In genomic region chr8:110605401-110606015, GRCm38 (mm10) we compare ENCODE assay signal across 21 mouse cellular contexts. TPM values are rescaled to one million over a fixed set of nuclear protein-coding genes. Genes with fewer than 3 reads are reported as not detected.
DNase-seq lines count a peak whose midpoint lies in the region; ATAC-seq and TF ChIP-seq lines count a peak whose summit lies in the region.
"Had no signal": no experiment of that assay in that cellular context is flagged by ENCODE, and none has a peak within 500 bp of the region (broad histone marks: within the 10 kb centered on the region; RNA-seq: fewer than 3 reads in every experiment).

No protein-coding gene starts in this region.

- no peaks in the 10 kb centered on the region for H3K27me3 ChIP-seq in ES-Bruce4 (ENCODE audit: control insufficient read depth, insufficient read depth, low read length, poor library complexity, severe bottlenecking)
- peaks cover 13% of the 10 kb centered on the region for H3K27me3 ChIP-seq in liver, embryonic 12.5 days (replicated peaks)
- 0 out of 2 replicates have a peak, but pooled peaks cover 3% of the 10 kb centered on the region for H3K27me3 ChIP-seq in midbrain, postnatal 0 days (ENCODE audit: insufficient read depth, low read length)
- H3K27me3 ChIP-seq: forebrain, embryonic 15.5 days; neural tube, embryonic 12.5 days had no signal

- WGBS in liver, embryonic 12.5 days (ENCODE audit: insufficient replicate concordance) = 42% methylated on average over 6 of the region's 6 CpGs
- WGBS in midbrain, postnatal 0 days = 52% methylated on average over 6 of the region's 6 CpGs

- peak overlapping the region; percentile 78 for H3K27ac ChIP-seq in ES-Bruce4 (ENCODE audit: insufficient read depth, low read length)
- peak overlapping the region; percentile 48; the same call in 1 of the 2 replicates for H3K27ac ChIP-seq in ES-E14 (ENCODE audit: insufficient read depth, low read depth, low read length, poor library complexity, severe bottlenecking)
- H3K27ac ChIP-seq in liver, embryonic 12.5 days = no peak overlapping the region
- H3K27ac ChIP-seq in midbrain, postnatal 0 days (ENCODE audit: low read depth, low read length) = no peak overlapping the region
- H3K27ac ChIP-seq: forebrain, embryonic 15.5 days; limb, embryonic 10.5 days; midbrain, embryonic 10.5 days; neural tube, embryonic 12.5 days had no signal

- H3K36me3 ChIP-seq in ES-Bruce4 (ENCODE audit: control insufficient read depth, insufficient read depth, low read length, poor library complexity, severe bottlenecking) (no peaks in the 10 kb centered on the region), ES-E14 (ENCODE audit: control insufficient read depth, insufficient read depth, low read length, poor library complexity, severe bottlenecking) (no peaks in the 10 kb centered on the region)
- no peaks in the 10 kb centered on the region for H3K36me3 ChIP-seq in liver, embryonic 12.5 days
- H3K36me3 ChIP-seq in midbrain, postnatal 0 days (ENCODE audit: insufficient read depth, low read length) = no peaks in the 10 kb centered on the region
- H3K36me3 ChIP-seq: forebrain, embryonic 15.5 days; limb, embryonic 10.5 days; midbrain, embryonic 10.5 days; neural tube, embryonic 12.5 days had no signal

- in situ Hi-C loops in ES-E14 (cut with MboI; ENCODE audit: low sequenced_read_pairs in 2 of 2, unreplicated experiment in 2 of 2) = no loop called here

- DNase-seq in heart, adult 9 months (ENCODE audit: low spot score in 2 of 2) = peak; percentile 23 to 36
- DNase-seq in heart, postnatal 4 days = no peak
- DNase-seq in ES-E14 (ENCODE audit: low read depth, low spot score) = no peak
- peak; percentile 32 for DNase-seq in brain, adult 2 months (ENCODE audit: low read depth, low spot score)
- DNase-seq in midbrain, postnatal 0 days (ENCODE audit: low spot score) = no peak
- DNase-seq: adrenal gland, postnatal 25 days; cerebellum, adult 11 months; kidney, adult 9 months; kidney, postnatal 14 days; liver; lung, adult 18-20 months; lung, postnatal 10 days; thymus, postnatal 14 days had no signal

- TF ChIP-seq CTCF in ES-Bruce4 (IDR thresholded peaks at IDR 0.05; ENCODE audit: low read depth, low read length) = no peak
- no peak for TF ChIP-seq CTCF in midbrain, postnatal 0 days (IDR thresholded peaks at IDR 0.05)

- H3K9ac ChIP-seq in ES-Bruce4 (ENCODE audit: low read depth, poor library complexity, severe bottlenecking) = no peak overlapping the region
- H3K9ac ChIP-seq in ES-E14 (ENCODE audit: insufficient read depth, low read depth, low read length, poor library complexity, severe bottlenecking) = no peak overlapping the region
- no peak overlapping the region for H3K9ac ChIP-seq in liver, embryonic 12.5 days
- H3K9ac ChIP-seq in midbrain, postnatal 0 days (replicated peaks; ENCODE audit: low read length, poor library complexity, severe bottlenecking) = no peak overlapping the region
- H3K9ac ChIP-seq: forebrain, embryonic 15.5 days; neural tube, embryonic 12.5 days had no signal

- no peak overlapping the region for H3K4me3 ChIP-seq in ES-Bruce4 (ENCODE audit: low read depth, low read length)
- H3K4me3 ChIP-seq in ES-E14 (ENCODE audit: insufficient read depth in 1 of 2, low read depth in 1 of 2, low read length in 2 of 2, poor library complexity in 1 of 2, severe bottlenecking in 1 of 2) = no peak overlapping the region
- no peak overlapping the region for H3K4me3 ChIP-seq in liver, embryonic 12.5 days
- no peak overlapping the region for H3K4me3 ChIP-seq in midbrain, postnatal 0 days (ENCODE audit: low read depth, low read length)
- H3K4me3 ChIP-seq: forebrain, embryonic 15.5 days; limb, embryonic 10.5 days; midbrain, embryonic 10.5 days; neural tube, embryonic 12.5 days had no signal

- TF ChIP-seq POLR2A in ES-Bruce4 (IDR thresholded peaks at IDR 0.05; ENCODE audit: insufficient read depth, low read length) = no peak

- no peak overlapping the region for H3K4me2 ChIP-seq in liver, embryonic 12.5 days
- no peak overlapping the region for H3K4me2 ChIP-seq in midbrain, postnatal 0 days (ENCODE audit: low read depth, low read length, poor library complexity, severe bottlenecking)
- H3K4me2 ChIP-seq: forebrain, embryonic 15.5 days; neural tube, embryonic 12.5 days had no signal

- H3K9me3 ChIP-seq in ES-Bruce4 (replicated peaks; ENCODE audit: control insufficient read depth, insufficient read depth, low read length, poor library complexity, severe bottlenecking) = no peaks in the 10 kb centered on the region
- no peaks in the 10 kb centered on the region for H3K9me3 ChIP-seq in ES-E14 (ENCODE audit: control insufficient read depth, insufficient read depth, low read depth, low read length)
- no peaks in the 10 kb centered on the region for H3K9me3 ChIP-seq in liver, embryonic 12.5 days (replicated peaks)
- no peaks in the 10 kb centered on the region for H3K9me3 ChIP-seq in midbrain, postnatal 0 days (ENCODE audit: low read length)
- H3K9me3 ChIP-seq: forebrain, embryonic 15.5 days; limb, embryonic 10.5 days; midbrain, embryonic 10.5 days; neural tube, embryonic 12.5 days had no signal

- ATAC-seq in liver, embryonic 12.5 days = no peak
- no peak for ATAC-seq in midbrain, postnatal 0 days (ENCODE audit: low FRiP score)
- ATAC-seq: forebrain, embryonic 15.5 days; hindbrain, embryonic 16.5 days; intestine, embryonic 16.5 days had no signal

- TF ChIP-seq EP300 in ES-Bruce4 (IDR thresholded peaks at IDR 0.05; ENCODE audit: insufficient read depth, low read depth, low read length) = no peak

- H3K4me1 ChIP-seq in ES-Bruce4 (ENCODE audit: control insufficient read depth, insufficient read depth, low read length) (no peaks in the 10 kb centered on the region), ES-E14 (ENCODE audit: control insufficient read depth in 2 of 2, insufficient read depth in 2 of 2, low read length in 2 of 2, poor library complexity in 1 of 2) (peaks cover 0 to 6% of the 10 kb centered on the region in 2 experiments; a peak in 2 of 4 replicates)
- H3K4me1 ChIP-seq in liver, embryonic 12.5 days = no peaks in the 10 kb centered on the region
- no peaks in the 10 kb centered on the region for H3K4me1 ChIP-seq in midbrain, postnatal 0 days (ENCODE audit: insufficient read depth, low read length)
- H3K4me1 ChIP-seq: forebrain, embryonic 15.5 days; limb, embryonic 10.5 days; neural tube, embryonic 12.5 days had no signal

TF ChIP-seq in ES-E14, 5 proteins besides CTCF, POLR2A, EP300 and RAD21:
- no peak for TF ChIP-seq CHD2 (IDR thresholded peaks at IDR 0.05; ENCODE audit: low read depth, low read length)

RNA-seq across cellular contexts. Expression of gene Vac14, which starts 12.9 kb away (rescaled TPM):
- 10 to 100 TPM; 26.7 to 28.1 TPM for total RNA-seq in heart, postnatal 4 days (2021)
- polyA plus RNA-seq in ES-Bruce4 (2011; ENCODE audit: insufficient read depth, insufficient read length, low read depth, missing spikeins) = 31.6 and 36.0 TPM in 2 replicates
- total RNA-seq in ES-E14 (2012; rRNA removed) = 33.1 and 40.3 TPM in 2 replicates
- polyA plus RNA-seq in liver, embryonic 12.5 days (2016; fragmentation: Nextera tagmentation; extraction: Ambion mirVana) = 28.3 and 30.5 TPM in 2 replicates
- total RNA-seq in midbrain, postnatal 0 days (2014; rRNA removed) = 44.9 and 45.9 TPM in 2 replicates
- 26.7 and 27.2 TPM in 2 replicates for polyA plus RNA-seq in midbrain, postnatal 0 days (2015; fragmentation: Nextera tagmentation; extraction: Ambion mirVana)

Comparison
In these comparisons a context has a peak if more than half of its experiments do, and no peak if none do; other contexts are left out.
1. DNase-seq: peak in heart, adult 9 months (2 of 2) and brain, adult 2 months (single experiment); none in heart, postnatal 4 days (single experiment), ES-E14 (single experiment) and midbrain, postnatal 0 days (single experiment).
2. H3K27ac ChIP-seq: peak in ES-Bruce4 (single experiment) and ES-E14 (single experiment); none in liver, embryonic 12.5 days (single experiment) and midbrain, postnatal 0 days (single experiment).